Mouse (Mus musculus): ENCODE measurements around the gene Spint5. TPM values are rescaled to one million over a fixed set of nuclear protein-coding genes. Genes with fewer than 3 reads are reported as not detected.

The Spint5 gene
- total and polyA plus RNA-seq, 3 experiments, result 1.4 TPM; not detected in 2

- dilution Hi-C loops (cut with MboI; ENCODE audit: extremely low pct_ligation_motif_present, extremely low pct_unique_long_range_greater_than_20kb, low sequenced_read_pairs), result no loop called here
- no peak overlapping the region for H3K4me2 ChIP-seq (ENCODE audit: insufficient read depth, low read depth, poor library complexity, severe bottlenecking)
- DNase-seq (ENCODE audit: extremely low read depth), result no peak
- H3K27ac ChIP-seq (ENCODE audit: insufficient read depth, low read depth), result no peak overlapping the region
- H3K9ac ChIP-seq (ENCODE audit: insufficient read depth, low read depth), result no peak overlapping the region
- H3K9me3 ChIP-seq (replicated peaks; ENCODE audit: low read length), result no peaks in the 10 kb centered on the region
- H3K27me3 ChIP-seq (replicated peaks), result peaks cover 16% of the 10 kb centered on the region
- TF ChIP-seq MEF2A (IDR thresholded peaks at IDR 0.05; ENCODE audit: borderline replicate concordance, low read depth, low read length), result no peak
- TF ChIP-seq HCFC1 (IDR thresholded peaks at IDR 0.05; ENCODE audit: low read depth, low read length), result no peak
- TF ChIP-seq MYC (IDR thresholded peaks at IDR 0.05; ENCODE audit: low read depth, low read length), result no peak
- no peak for TF ChIP-seq USF2 (conservative IDR thresholded peaks at IDR 0.05; ENCODE audit: low read depth, low read length)
- no peak for TF ChIP-seq MXI1 (IDR thresholded peaks at IDR 0.05; ENCODE audit: low read depth, low read length)
- TF ChIP-seq MAX (IDR thresholded peaks at IDR 0.05; ENCODE audit: low read length), result no peak
- TF ChIP-seq ZNF384 (IDR thresholded peaks at IDR 0.05; ENCODE audit: low read depth, low read length), result no peak
- in situ Hi-C loops (cut with MboI; ENCODE audit: low pct_ligation_motif_present, low pct_unique_long_range_greater_than_20kb, low sequenced_read_pairs), result loop anchor here (25.0 kb wide), 1 partner anchor 337 kb away; the partner anchor contains the start of genes Matn4 and Rbpjl
- H3K4me3 ChIP-seq (replicated peaks in 1 of 3; ENCODE audit: low read depth in 2 of 3, low read length in 2 of 3, poor library complexity in 1 of 3), result no peak overlapping the region
- peaks cover 9% of the 10 kb centered on the region for H3K79me2 ChIP-seq (replicated peaks; ENCODE audit: control insufficient read depth, extremely low read depth, insufficient read depth, poor library complexity, severe bottlenecking)
- H3K36me3 ChIP-seq (replicated peaks in 1 of 2; ENCODE audit: control insufficient read depth in 1 of 2, insufficient read depth in 1 of 2, low read length in 1 of 2), result peaks cover 33 to 64% of the 10 kb centered on the region in 2 experiments
- peaks cover 6 to 19% of the 10 kb centered on the region in 2 experiments; a peak in 3 of 4 replicates for H3K4me1 ChIP-seq (ENCODE audit: control insufficient read depth in 1 of 2, insufficient read depth in 2 of 2)
Measured at GRCm38 (mm10) chr2:164748991-164749390, 33.9 kb downstream of the Spint5 start.

GRCm38 (mm10) chr2:164752454-164752853 lies 37.3 kb downstream of the Spint5 start:
- dilution Hi-C loops (cut with MboI; ENCODE audit: extremely low pct_ligation_motif_present, extremely low pct_unique_long_range_greater_than_20kb, low sequenced_read_pairs), result no loop called here
- Histone ChIP-seq H3K27ac (ENCODE audit: insufficient read depth, low read depth) (no peak overlapping the region), H3K36me3 (replicated peaks in 1 of 2; ENCODE audit: control insufficient read depth in 1 of 2, insufficient read depth in 1 of 2, low read length in 1 of 2) (peaks cover 63 to 96% of the 10 kb centered on the region in 2 experiments), H3K4me3 (replicated peaks in 1 of 3; ENCODE audit: low read depth in 2 of 3, low read length in 2 of 3, poor library complexity in 1 of 3) (no peak overlapping the region), H3K9ac (ENCODE audit: insufficient read depth, low read depth) (no peak overlapping the region), H3K27me3 (replicated peaks) (no peaks in the 10 kb centered on the region), H3K4me2 (ENCODE audit: insufficient read depth, low read depth, poor library complexity, severe bottlenecking) (no peak overlapping the region), H3K79me2 (replicated peaks; ENCODE audit: control insufficient read depth, extremely low read depth, insufficient read depth, poor library complexity, severe bottlenecking) (peaks cover 3% of the 10 kb centered on the region; the same call in 1 of the 2 replicates), H3K4me1 (ENCODE audit: control insufficient read depth in 1 of 2, insufficient read depth in 2 of 2) (peaks cover 1 to 2% of the 10 kb centered on the region in 2 experiments; a peak in 2 of 4 replicates), H3K9me3 (replicated peaks; ENCODE audit: low read length) (no peaks in the 10 kb centered on the region)
- TF ChIP-seq ZKSCAN1 (IDR thresholded peaks at IDR 0.05; ENCODE audit: borderline replicate concordance, low read depth, low read length) (no peak), KAT2A (IDR thresholded peaks at IDR 0.05; ENCODE audit: insufficient replicate concordance, low read length) (no peak), USF2 (conservative IDR thresholded peaks at IDR 0.05; ENCODE audit: low read depth, low read length) (no peak), HCFC1 (IDR thresholded peaks at IDR 0.05; ENCODE audit: low read depth, low read length) (no peak), EP300 (IDR thresholded peaks at IDR 0.05; ENCODE audit: low read length) (no peak), TBP (conservative IDR thresholded peaks at IDR 0.05; ENCODE audit: low read depth, low read length) (no peak), PAX5 (IDR thresholded peaks at IDR 0.05; ENCODE audit: low read length) (no peak), MAZ (IDR thresholded peaks at IDR 0.05; ENCODE audit: low read depth, low read length) (no peak), MAFK (IDR thresholded peaks at IDR 0.05; ENCODE audit: insufficient replicate concordance, low read length) (no peak), ETS1 (conservative IDR thresholded peaks at IDR 0.05; ENCODE audit: low read depth, low read length) (no peak)
- in situ Hi-C loops (cut with MboI; ENCODE audit: low pct_ligation_motif_present, low pct_unique_long_range_greater_than_20kb, low sequenced_read_pairs), result no loop called here
- no peak for DNase-seq (ENCODE audit: extremely low read depth)
